Mouse (Mus musculus): Measurements from ENCODE around the gene Sprr4.

DNA sequence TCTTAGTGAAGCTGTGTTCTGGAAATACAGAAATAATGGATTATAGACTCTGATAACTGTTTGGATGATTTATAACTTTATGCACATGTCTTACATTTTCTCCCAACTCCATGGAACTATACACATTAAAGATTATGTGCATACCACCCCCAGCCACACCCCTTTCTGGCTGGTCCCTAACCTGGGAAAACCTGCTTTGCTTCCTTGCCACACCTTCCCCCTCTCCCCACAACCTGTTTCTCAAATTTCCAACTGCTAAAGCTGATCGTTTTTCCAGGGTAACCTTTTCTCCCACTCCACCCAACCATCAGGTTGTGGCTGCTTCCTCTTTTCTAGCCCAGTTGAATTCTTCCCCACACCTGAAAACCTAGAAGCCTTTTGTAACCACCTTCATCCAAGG, 14.0 kb downstream of the Sprr4 start:
- TF ChIP-seq CTCF (IDR thresholded peaks at IDR 0.05; ENCODE audit: low read depth, low read length) (no peak), GATA1 (IDR thresholded peaks at IDR 0.05; ENCODE audit: borderline replicate concordance, low read length) (no peak), TAL1 (conservative IDR thresholded peaks at IDR 0.05; ENCODE audit: low read depth, low read length) (no peak)

All from G1E (cell line).